Mouse (Mus musculus): ENCODE measurements around the gene Hcn2. TPM values are rescaled to one million over a fixed set of nuclear protein-coding genes. Genes with fewer than 3 reads are reported as not detected.
A peak's percentile ranks its signal among the peaks of the same experiment; 100 is the strongest.

The Hcn2 gene
- polyA plus RNA-seq, 1 experiment from 2014 or later, result 0.10 TPM

- H3K27me3 ChIP-seq, result no peaks in the 10 kb centered on the region
- 86% methylated on average over 3 of the region's 3 CpGs for WGBS
- H3K4me3 ChIP-seq, result no peak overlapping the region
- no peak overlapping the region for H3K4me2 ChIP-seq
- H3K9me3 ChIP-seq, result no peaks in the 10 kb centered on the region
- peaks cover 58% of the 10 kb centered on the region for H3K36me3 ChIP-seq
- no peak for ATAC-seq (ENCODE audit: insufficient number of reproducible peaks, insufficient read depth, low FRiP score, low TSS enrichment, low read depth)
- no peak overlapping the region for H3K27ac ChIP-seq
- H3K4me1 ChIP-seq, result peaks cover under 1% of the 10 kb centered on the region; the same call in 1 of the 2 replicates
- H3K9ac ChIP-seq, result no peak overlapping the region
Observed at GRCm38 (mm10) chr10:79689178-79689577, 27.3 kb upstream of the Hcn2 start.

GRCm38 (mm10) chr10:79691986-79692548 is 24.4 kb upstream of the Hcn2 start:
- ATAC-seq (ENCODE audit: insufficient number of reproducible peaks, insufficient read depth, low FRiP score, low TSS enrichment, low read depth), result no peak

GRCm38 (mm10) chr10:79693580-79694378 is 22.7 kb upstream of the Hcn2 start:
- H3K4me2 ChIP-seq, result no peak overlapping the region
- 0 out of 2 replicates have a peak overlapping the region, but pooled peaks have one; percentile 36 for H3K9ac ChIP-seq
- H3K4me1 ChIP-seq, result peaks cover 19% of the 10 kb centered on the region
- H3K4me3 ChIP-seq, result no peak overlapping the region
- H3K36me3 ChIP-seq, result peaks cover 12% of the 10 kb centered on the region
- H3K27me3 ChIP-seq, result no peaks in the 10 kb centered on the region
- H3K27ac ChIP-seq, result no peak overlapping the region
- WGBS, result 75% methylated on average over 12 of the region's 12 CpGs
- ATAC-seq (ENCODE audit: insufficient number of reproducible peaks, insufficient read depth, low FRiP score, low TSS enrichment, low read depth), result no peak
- no peaks in the 10 kb centered on the region for H3K9me3 ChIP-seq

More at GRCm38 (mm10) chr10:79691986-79692548, 24.4 kb upstream of the Hcn2 start:
- H3K4me1 ChIP-seq, result peaks cover 19% of the 10 kb centered on the region
- H3K36me3 ChIP-seq, result peaks cover 29% of the 10 kb centered on the region
- no peaks in the 10 kb centered on the region for H3K27me3 ChIP-seq
- no peak overlapping the region for H3K4me3 ChIP-seq
- WGBS, result 96% methylated on average over 2 of the region's 2 CpGs
- no peaks in the 10 kb centered on the region for H3K9me3 ChIP-seq
- no peak overlapping the region for H3K27ac ChIP-seq
- H3K9ac ChIP-seq, result no peak overlapping the region
- H3K4me2 ChIP-seq, result no peak overlapping the region

GRCm38 (mm10) chr10:79694379-79694655 is 22.1 kb upstream of the Hcn2 start:
- H3K4me3 ChIP-seq, result no peak overlapping the region
- no peak overlapping the region for H3K4me2 ChIP-seq
- H3K4me1 ChIP-seq, result peaks cover 19% of the 10 kb centered on the region
- no peaks in the 10 kb centered on the region for H3K27me3 ChIP-seq
- 0 out of 2 replicates have a peak overlapping the region, but pooled peaks have one; percentile 36 for H3K9ac ChIP-seq
- WGBS, result 82% methylated on average over 6 of the region's 6 CpGs
- no peaks in the 10 kb centered on the region for H3K9me3 ChIP-seq
- no peak overlapping the region for H3K27ac ChIP-seq
- ATAC-seq (ENCODE audit: insufficient number of reproducible peaks, insufficient read depth, low FRiP score, low TSS enrichment, low read depth), result no peak
- H3K36me3 ChIP-seq, result peaks cover 6% of the 10 kb centered on the region

- 59% methylated on average over 13 of the region's 13 CpGs for WGBS
Observed at GRCm38 (mm10) chr10:79695231-79696128, 21.0 kb upstream of the Hcn2 start.

DNA sequence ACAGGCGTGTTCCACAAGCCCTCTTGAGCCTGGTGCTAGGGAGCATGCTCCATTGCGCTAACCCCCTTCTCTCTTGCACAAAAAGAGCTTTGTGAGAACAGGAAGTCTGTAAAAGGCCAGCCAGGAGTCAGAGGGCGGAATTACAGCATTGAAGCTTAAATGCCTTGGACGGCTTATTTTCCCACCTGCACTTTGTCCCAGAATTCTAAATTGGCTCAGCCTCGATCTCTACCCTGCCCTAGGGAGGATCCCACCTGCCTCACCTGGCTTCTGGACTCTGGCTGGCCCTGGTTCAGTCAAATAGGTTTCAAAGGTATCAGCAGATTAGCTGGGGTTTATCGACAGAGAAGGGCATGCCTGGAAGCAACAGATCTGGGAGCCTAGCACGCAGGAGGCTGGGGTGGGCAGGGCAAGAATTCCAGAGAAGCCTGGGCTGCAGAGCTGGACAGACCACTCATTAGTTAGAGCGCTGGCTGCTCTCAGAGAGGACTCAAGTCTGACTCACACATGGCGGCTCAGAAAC is 20.2 kb upstream of the Hcn2 start:
- Histone ChIP-seq H3K9ac (no peak overlapping the region), H3K4me2 (peak overlapping the region; percentile 18), H3K36me3 (peaks cover 6% of the 10 kb centered on the region; the same call in 1 of the 2 replicates)

More at GRCm38 (mm10) chr10:79695231-79696128, 21.0 kb upstream of the Hcn2 start:
- Histone ChIP-seq H3K4me1 (peaks cover 19% of the 10 kb centered on the region), H3K27ac (peak overlapping the region; percentile 68), H3K4me2 (peak overlapping the region; percentile 18), H3K9me3 (no peaks in the 10 kb centered on the region), H3K4me3 (no peak overlapping the region), H3K27me3 (no peaks in the 10 kb centered on the region), H3K9ac (no peak overlapping the region), H3K36me3 (peaks cover 6% of the 10 kb centered on the region; the same call in 1 of the 2 replicates)
- 0 out of 2 replicates have a peak, but pooled peaks have one; percentile 7 for ATAC-seq (ENCODE audit: insufficient number of reproducible peaks, insufficient read depth, low FRiP score, low TSS enrichment, low read depth)

GRCm38 (mm10) chr10:79697916-79698315 is 18.5 kb upstream of the Hcn2 start:
- no peak for ATAC-seq (ENCODE audit: insufficient number of reproducible peaks, insufficient read depth, low FRiP score, low TSS enrichment, low read depth)
- Histone ChIP-seq H3K27ac (no peak overlapping the region), H3K36me3 (no peaks in the 10 kb centered on the region), H3K9ac (no peak overlapping the region), H3K4me2 (no peak overlapping the region), H3K9me3 (no peaks in the 10 kb centered on the region), H3K27me3 (no peaks in the 10 kb centered on the region), H3K4me1 (peaks cover 25% of the 10 kb centered on the region), H3K4me3 (no peak overlapping the region)
- WGBS, result 86% methylated on average over 6 of the region's 6 CpGs

More for the DNA sequence above, 20.2 kb upstream of the Hcn2 start:
- Histone ChIP-seq H3K27ac (peak overlapping the region; percentile 68), H3K4me3 (no peak overlapping the region), H3K27me3 (no peaks in the 10 kb centered on the region), H3K4me1 (peaks cover 24% of the 10 kb centered on the region), H3K9me3 (no peaks in the 10 kb centered on the region)
- no peak for ATAC-seq (ENCODE audit: insufficient number of reproducible peaks, insufficient read depth, low FRiP score, low TSS enrichment, low read depth)
- WGBS, result 19% methylated on average over 9 of the region's 9 CpGs

- Histone ChIP-seq H3K9me3 (no peaks in the 10 kb centered on the region), H3K4me2 (no peak overlapping the region), H3K4me3 (no peak overlapping the region), H3K4me1 (peaks cover 25% of the 10 kb centered on the region), H3K9ac (no peak overlapping the region), H3K36me3 (no peaks in the 10 kb centered on the region), H3K27ac (no peak overlapping the region), H3K27me3 (no peaks in the 10 kb centered on the region)
- no peak for ATAC-seq (ENCODE audit: insufficient number of reproducible peaks, insufficient read depth, low FRiP score, low TSS enrichment, low read depth)
- 95% methylated on average over 6 of the region's 6 CpGs for WGBS
Observed at GRCm38 (mm10) chr10:79698459-79698858, 18.0 kb upstream of the Hcn2 start.

- Histone ChIP-seq H3K9me3 (no peaks in the 10 kb centered on the region), H3K4me3 (no peak overlapping the region), H3K4me2 (no peak overlapping the region), H3K36me3 (no peaks in the 10 kb centered on the region), H3K4me1 (peaks cover 25% of the 10 kb centered on the region), H3K9ac (peak overlapping the region; percentile 44; the same call in 1 of the 2 replicates), H3K27ac (no peak overlapping the region), H3K27me3 (no peaks in the 10 kb centered on the region)
- ATAC-seq (ENCODE audit: insufficient number of reproducible peaks, insufficient read depth, low FRiP score, low TSS enrichment, low read depth), result no peak
- 51% methylated on average over 7 of the region's 7 CpGs for WGBS
Observed at GRCm38 (mm10) chr10:79700676-79701075, 15.8 kb upstream of the Hcn2 start.

- 0 out of 2 replicates have a peak overlapping the region, but pooled peaks have one; percentile 36 for H3K9ac ChIP-seq
- peaks cover 5% of the 10 kb centered on the region; the same call in 1 of the 2 replicates for H3K36me3 ChIP-seq
- no peaks in the 10 kb centered on the region for H3K27me3 ChIP-seq
- no peak overlapping the region for H3K4me2 ChIP-seq
- no peak for ATAC-seq (ENCODE audit: insufficient number of reproducible peaks, insufficient read depth, low FRiP score, low TSS enrichment, low read depth)
- peaks cover 25% of the 10 kb centered on the region for H3K4me1 ChIP-seq
- H3K9me3 ChIP-seq, result no peaks in the 10 kb centered on the region
- H3K4me3 ChIP-seq, result no peak overlapping the region; the same call in 1 of the 2 replicates
- 42% methylated on average over 10 of the region's 10 CpGs for WGBS
- H3K27ac ChIP-seq, result no peak overlapping the region
Observed at GRCm38 (mm10) chr10:79701443-79702129, 14.8 kb upstream of the Hcn2 start.
